Mouse (Mus musculus): Measurements from ENCODE around the gene Arxes1.
"Not testable (repeated sequence)": the region's sequence is repeated elsewhere in the genome, so short reads cannot be mapped to it uniquely, and the experiment has no call there.

The Arxes1 gene

GRCm38 (mm10) chrX:136032799-136033763 is at the start of gene Arxes1:
TSS of gene Arxes1 (plus strand) at chrX:136033367.
- DNase-seq (ENCODE audit: low spot score in 2 of 2) = not testable (repeated sequence)

- no peak for DNase-seq (ENCODE audit: low spot score in 2 of 2)
Observed at GRCm38 (mm10) chrX:135984539-135985260, 48.5 kb upstream of the Arxes1 start.

GRCm38 (mm10) chrX:135986267-135986666 is 46.9 kb upstream of the Arxes1 start:
- DNase-seq (ENCODE audit: low spot score in 2 of 2) = no peak

- DNase-seq (ENCODE audit: low spot score in 2 of 2) = no peak
Observed at GRCm38 (mm10) chrX:135990661-135991060, 42.5 kb upstream of the Arxes1 start.

DNA sequence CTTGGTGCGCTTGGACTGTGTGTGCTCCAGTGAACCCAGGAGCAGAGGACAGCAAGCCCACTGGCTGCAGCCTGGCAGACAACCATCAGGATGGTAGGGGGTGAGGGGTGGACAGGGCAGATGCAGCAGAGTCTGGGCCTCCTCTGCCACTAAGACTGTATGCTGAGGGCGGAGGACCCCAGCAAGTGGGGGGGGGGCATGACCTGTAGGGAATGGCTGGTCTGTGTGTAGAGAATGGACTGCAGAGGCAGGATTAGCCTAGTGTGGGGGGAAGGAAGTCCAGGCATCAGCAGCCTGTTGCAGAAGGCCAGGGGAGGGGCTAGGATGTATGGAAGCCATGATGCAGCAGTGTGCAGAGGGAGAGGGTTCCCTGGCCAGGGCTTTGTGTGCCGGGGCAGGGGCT is 40.0 kb upstream of the Arxes1 start:
- DNase-seq (ENCODE audit: low spot score in 2 of 2) = not testable (repeated sequence)

DNA sequence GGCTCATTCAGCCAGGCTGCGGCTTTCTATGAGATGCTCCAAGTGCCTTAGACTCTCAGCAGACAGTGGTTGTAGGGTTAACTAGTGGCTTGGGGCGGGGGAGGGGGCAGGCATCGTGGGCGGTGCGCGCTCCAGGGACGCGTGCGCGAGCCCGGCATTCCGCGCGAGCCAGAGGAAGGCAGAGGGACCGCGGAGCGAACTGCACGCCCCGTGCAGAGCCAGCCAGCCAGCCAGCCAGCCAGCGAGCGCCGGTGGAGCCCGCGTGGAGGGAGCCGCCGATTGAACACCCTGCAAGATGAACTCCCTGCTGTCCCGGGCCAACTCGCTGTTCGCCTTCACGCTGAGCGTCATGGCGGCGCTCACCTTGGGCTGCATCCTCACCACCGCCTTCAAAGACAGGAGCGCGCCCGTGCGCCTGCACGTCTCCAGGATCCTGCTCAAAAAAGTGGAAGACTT is 39.5 kb upstream of the Arxes1 start, which contains the start of gene Arxes2:
TSS of gene Arxes2 (plus strand) at position 161 of the 456 bp plus-strand sequence.
- DNase-seq (ENCODE audit: low spot score in 2 of 2) = not testable (repeated sequence)

- DNase-seq (ENCODE audit: low spot score in 2 of 2) = no peak
Observed at GRCm38 (mm10) chrX:136007199-136007843, 25.8 kb upstream of the Arxes1 start.

DNA sequence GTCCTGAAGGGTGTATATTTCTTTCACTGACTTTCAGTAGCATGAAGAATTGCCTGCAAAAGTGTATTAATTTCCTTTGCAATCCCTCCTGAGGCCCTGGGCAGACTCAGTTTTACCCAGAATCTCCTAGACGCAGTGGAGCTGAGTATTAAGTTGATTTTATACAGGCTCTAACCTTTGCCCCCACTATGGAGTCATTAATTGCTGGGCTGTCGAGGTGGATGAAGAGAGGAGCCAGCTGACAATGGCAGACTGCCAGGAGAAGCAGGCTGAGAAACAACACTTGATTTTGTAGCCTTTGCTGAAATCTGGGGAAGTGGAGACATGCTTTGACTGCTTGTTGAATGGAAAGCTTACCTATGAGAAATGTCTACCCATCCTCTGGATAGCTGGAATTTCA is 18.8 kb upstream of the Arxes1 start:
- peak in 1 of 2 experiments; percentile 10 for DNase-seq (ENCODE audit: low spot score in 2 of 2)

GRCm38 (mm10) chrX:136030331-136030730 is 2.8 kb upstream of the Arxes1 start:
- no peak for DNase-seq (ENCODE audit: low spot score in 2 of 2)

DNA sequence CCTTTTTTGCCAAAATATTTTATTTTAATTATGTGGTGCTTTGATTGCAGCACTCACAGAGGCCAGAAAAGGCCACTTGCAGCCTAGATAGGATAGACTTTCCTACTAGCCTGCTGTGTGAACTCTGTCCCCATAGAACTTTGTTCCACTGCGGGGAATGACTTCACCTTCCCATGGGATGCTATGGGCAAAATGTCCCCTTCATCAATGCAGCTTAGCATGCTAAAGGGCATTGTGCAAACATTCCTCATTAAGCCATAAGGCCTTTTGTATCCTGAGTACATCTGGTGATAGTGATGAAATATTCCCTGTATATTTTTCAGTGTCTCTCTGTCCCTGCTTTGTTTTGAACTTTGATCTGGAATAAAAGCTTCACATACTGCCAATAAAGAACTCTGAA is 10.6 kb downstream of the Arxes1 start:
- DNase-seq (ENCODE audit: low spot score in 2 of 2) = no peak

DNA sequence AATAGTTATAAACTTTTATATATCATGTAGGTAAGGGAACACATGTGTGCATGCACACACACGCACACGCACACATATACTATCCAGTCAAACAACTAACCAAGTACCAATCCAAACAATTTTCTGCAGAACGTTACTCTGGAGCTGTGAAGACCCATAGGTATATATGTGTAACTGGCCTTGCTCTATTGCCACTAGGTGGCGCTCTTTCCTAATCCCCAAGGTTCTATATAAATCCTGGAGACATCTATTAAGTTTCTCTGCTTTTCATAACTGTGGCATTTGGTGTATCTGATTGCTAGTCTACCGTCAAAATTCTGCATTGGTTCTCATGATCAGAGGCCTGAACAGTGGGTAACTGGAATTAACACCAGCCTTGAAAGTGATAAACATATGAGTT is 14.4 kb downstream of the Arxes1 start:
- DNase-seq (ENCODE audit: low spot score in 2 of 2) = peak; percentile 13 to 51

DNA sequence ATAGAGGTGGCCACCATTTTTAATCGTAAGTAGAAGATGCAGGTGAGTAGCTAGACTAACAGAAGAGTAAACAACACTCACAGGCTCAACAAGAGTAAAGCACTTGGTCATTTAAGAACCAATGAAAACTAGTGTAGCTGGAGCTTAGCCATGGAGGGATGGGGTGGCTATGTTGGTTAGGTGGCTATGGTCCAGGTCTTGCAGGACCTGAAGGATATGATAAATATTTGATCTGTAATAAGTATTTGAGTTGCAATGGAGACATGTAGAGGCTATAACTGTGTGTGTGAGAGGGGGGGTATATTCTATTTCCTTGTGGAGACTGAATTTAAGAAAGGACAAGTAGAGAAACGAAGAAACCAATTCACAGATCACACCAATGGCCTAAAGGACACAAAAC is 18.1 kb downstream of the Arxes1 start:
- DNase-seq (ENCODE audit: low spot score in 2 of 2) = no peak

DNA sequence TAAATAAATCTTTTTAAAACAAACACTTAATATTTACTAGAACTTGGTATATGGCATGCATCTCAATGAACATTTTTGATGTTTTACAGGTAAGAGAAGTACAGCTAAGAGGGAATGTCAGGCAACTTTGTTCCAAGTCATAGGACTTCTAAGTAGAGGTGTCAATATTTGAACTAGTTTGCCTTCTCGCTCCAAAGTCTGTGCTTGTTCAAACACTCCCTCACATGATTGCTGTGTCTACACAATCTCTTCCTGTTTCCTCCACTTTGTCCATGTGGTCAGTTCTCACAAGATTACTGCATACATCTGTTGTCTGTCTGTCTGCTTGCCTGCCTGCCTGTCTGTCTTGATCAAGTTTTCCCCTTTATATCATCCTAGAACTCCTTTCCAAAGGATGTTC is 27.5 kb downstream of the Arxes1 start:
- DNase-seq (ENCODE audit: low spot score in 2 of 2) = no peak

- not testable (repeated sequence) for DNase-seq (ENCODE audit: low spot score in 2 of 2)
Observed at GRCm38 (mm10) chrX:136067201-136067991, 34.2 kb downstream of the Arxes1 start.

GRCm38 (mm10) chrX:136068020-136068419 is 34.9 kb downstream of the Arxes1 start, which contains the start of gene Bex2:
TSS of gene Bex2 (minus strand) at chrX:136068236.
- not testable (repeated sequence) for DNase-seq (ENCODE audit: low spot score in 2 of 2)

Measured in spleen, postnatal 10 days (tissue).